Mouse (Mus musculus): ENCODE results near the gene Gm3239. TPM values are rescaled to one million over a fixed set of nuclear protein-coding genes. Genes with fewer than 3 reads are reported as not detected.
A peak's percentile ranks its signal among the peaks of the same experiment; 100 is the strongest.
"Not testable (repeated sequence)": the region's sequence is repeated elsewhere in the genome, so short reads cannot be mapped to it uniquely, and the experiment has no call there.

Gm3239 gene
- 0.12 TPM in 1 of 2 replicates, not detected in the other for polyA plus RNA-seq (2016; fragmentation: Nextera tagmentation; extraction: Ambion mirVana)

GRCm38 (mm10) chr14:4663892-4664291 lies at the start of gene Gm3239:
TSS of gene Gm3239 (plus strand) at chr14:4664192.
- not testable (repeated sequence) for DNase-seq (ENCODE audit: low spot score); H3K4me3 ChIP-seq; H3K27ac ChIP-seq (replicated peaks); H3K9me3 ChIP-seq; H3K4me1 ChIP-seq; H3K27me3 ChIP-seq (replicated peaks; ENCODE audit: low read depth, poor library complexity, severe bottlenecking); H3K36me3 ChIP-seq (replicated peaks)
- no CpG with 5 or more reads among the region's 2 CpGs for WGBS

GRCm38 (mm10) chr14:4632052-4632451 lies 31.9 kb upstream of the Gm3239 start, which contains the start of gene Gm8159:
TSS of gene Gm8159 (plus strand) at chr14:4632352.
- H3K9me3 ChIP-seq; H3K27me3 ChIP-seq (replicated peaks; ENCODE audit: low read depth, poor library complexity, severe bottlenecking); DNase-seq (ENCODE audit: low spot score); H3K4me3 ChIP-seq; H3K27ac ChIP-seq (replicated peaks); H3K36me3 ChIP-seq (replicated peaks); H3K4me1 ChIP-seq: not testable (repeated sequence)
- WGBS: no CpG with 5 or more reads among the region's 2 CpGs

GRCm38 (mm10) chr14:4649309-4649708 lies 14.7 kb upstream of the Gm3239 start:
- WGBS: 4% methylated on average over 16 of the region's 18 CpGs
- not testable (repeated sequence) for H3K27ac ChIP-seq (replicated peaks); H3K36me3 ChIP-seq (replicated peaks); H3K9me3 ChIP-seq; H3K4me1 ChIP-seq; H3K27me3 ChIP-seq (replicated peaks; ENCODE audit: low read depth, poor library complexity, severe bottlenecking)
- peak; percentile 14 for DNase-seq (ENCODE audit: low spot score)
- peak overlapping the region; percentile 51 for H3K4me3 ChIP-seq

GRCm38 (mm10) chr14:4650324-4650723 lies 13.7 kb upstream of the Gm3239 start:
- H3K4me1 ChIP-seq; H3K27ac ChIP-seq (replicated peaks); H3K27me3 ChIP-seq (replicated peaks; ENCODE audit: low read depth, poor library complexity, severe bottlenecking); H3K9me3 ChIP-seq; H3K36me3 ChIP-seq (replicated peaks); H3K4me3 ChIP-seq; DNase-seq (ENCODE audit: low spot score): not testable (repeated sequence)
- WGBS: 2% methylated on average over 5 of the region's 9 CpGs

GRCm38 (mm10) chr14:4708938-4709337 lies 44.9 kb downstream of the Gm3239 start, which contains the start of gene Gm7876:
TSS of gene Gm7876 (plus strand) at chr14:4709238.
- WGBS: 84% methylated on average over 1 of the region's 2 CpGs
- DNase-seq (ENCODE audit: low spot score): not testable (repeated sequence)

More at GRCm38 (mm10) chr14:4708938-4709337, 44.9 kb downstream of the Gm3239 start, which contains the start of gene Gm7876:
- H3K36me3 ChIP-seq (replicated peaks); H3K9me3 ChIP-seq; H3K27ac ChIP-seq (replicated peaks); H3K4me3 ChIP-seq; H3K27me3 ChIP-seq (replicated peaks; ENCODE audit: low read depth, poor library complexity, severe bottlenecking); H3K4me1 ChIP-seq: not testable (repeated sequence)

Other genes starting within 250 kb of the Gm3239 start
- gene Gm3164, start 248.7 kb upstream of the Gm3239 start, polyA plus RNA-seq (2016; fragmentation: Nextera tagmentation; extraction: Ambion mirVana): 0.94 and 1.2 TPM in 2 replicates
- 0.90 TPM in 1 of 2 replicates, not detected in the other for gene Gm3173, start 233.2 kb upstream of the Gm3239 start, polyA plus RNA-seq (2016; fragmentation: Nextera tagmentation; extraction: Ambion mirVana)
- not detected in 2 replicates for gene Gm3182, start 182.4 kb upstream of the Gm3239 start, polyA plus RNA-seq (2016; fragmentation: Nextera tagmentation; extraction: Ambion mirVana)
- not detected in 2 replicates for gene Gm3047, start 108.8 kb upstream of the Gm3239 start, polyA plus RNA-seq (2016; fragmentation: Nextera tagmentation; extraction: Ambion mirVana)
- gene Gm8159, start 31.8 kb upstream of the Gm3239 start, polyA plus RNA-seq (2016; fragmentation: Nextera tagmentation; extraction: Ambion mirVana): not detected in 2 replicates
- gene Gm7876, start 45.0 kb downstream of the Gm3239 start, polyA plus RNA-seq (2016; fragmentation: Nextera tagmentation; extraction: Ambion mirVana): not detected in 2 replicates
- 0.51 and 0.60 TPM in 2 replicates for gene Gm3252, start 62.6 kb downstream of the Gm3239 start, polyA plus RNA-seq (2016; fragmentation: Nextera tagmentation; extraction: Ambion mirVana)
- gene Gm9602, start 112.1 kb downstream of the Gm3239 start, polyA plus RNA-seq (2016; fragmentation: Nextera tagmentation; extraction: Ambion mirVana): not detected in 2 replicates
- gene Gm3269, start 173.9 kb downstream of the Gm3239 start, polyA plus RNA-seq (2016; fragmentation: Nextera tagmentation; extraction: Ambion mirVana): not detected in 2 replicates
- 1.0 TPM in 2 replicates for gene Gm3264, start 191.4 kb downstream of the Gm3239 start, polyA plus RNA-seq (2016; fragmentation: Nextera tagmentation; extraction: Ambion mirVana)
- not detected in 2 replicates for gene Gm3278, start 228.2 kb downstream of the Gm3239 start, polyA plus RNA-seq (2016; fragmentation: Nextera tagmentation; extraction: Ambion mirVana)

All from embryonic facial prominence, embryonic 10.5 days (tissue).